ENCODE assay signal across 8 mouse cellular contexts in the genomic region with DNA sequence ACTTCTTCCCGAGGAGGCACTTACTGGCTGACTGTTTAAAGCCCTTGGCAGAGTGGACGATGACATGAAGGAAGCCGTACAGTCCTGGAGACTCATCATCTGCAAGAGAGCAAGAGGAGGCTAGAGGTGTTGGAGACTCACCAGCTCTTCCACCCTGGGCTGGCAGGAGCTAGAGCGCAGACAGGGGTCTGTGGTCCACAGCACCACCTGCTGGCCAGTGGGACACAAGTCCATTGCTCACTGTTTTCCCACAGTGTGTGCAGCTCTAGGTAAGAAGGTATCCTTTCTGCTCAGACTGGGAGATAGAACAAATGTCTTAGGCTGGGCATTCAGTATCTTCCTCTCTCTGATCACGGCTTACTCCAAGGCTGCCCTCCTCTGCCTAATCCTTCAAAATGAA. TPM values are rescaled to one million over a fixed set of nuclear protein-coding genes. Genes with fewer than 3 reads are reported as not detected.
A peak's percentile ranks its signal among the peaks of the same experiment; 100 is the strongest.
DNase-seq lines count a peak whose midpoint lies in the region; ATAC-seq lines count a peak whose summit lies in the region.

No protein-coding gene starts in this region.

- intact Hi-C loops in heart, postnatal 36 days (cut with DNase I) = loop anchor here (2.0 kb wide), 2 partner anchors 36 to 202 kb away; no protein-coding TSS in a partner anchor

- H3K4me3 ChIP-seq in forebrain, embryonic 13.5 days = no peak overlapping the region
- no peak overlapping the region for H3K4me3 ChIP-seq in forebrain, embryonic 15.5 days
- H3K4me3 ChIP-seq in embryonic facial prominence, embryonic 12.5 days = no peak overlapping the region
- no peak overlapping the region for H3K4me3 ChIP-seq in midbrain, embryonic 11.5 days (ENCODE audit: low read depth, low read length)

- H3K9me3 ChIP-seq in forebrain, embryonic 13.5 days (replicated peaks) = no peaks in the 10 kb centered on the region
- H3K9me3 ChIP-seq in forebrain, embryonic 15.5 days = no peaks in the 10 kb centered on the region
- H3K9me3 ChIP-seq in embryonic facial prominence, embryonic 12.5 days = no peaks in the 10 kb centered on the region
- no peaks in the 10 kb centered on the region for H3K9me3 ChIP-seq in midbrain, embryonic 11.5 days (ENCODE audit: control insufficient read depth, low read length)

- no peak overlapping the region for H3K9ac ChIP-seq in forebrain, embryonic 13.5 days
- H3K9ac ChIP-seq in forebrain, embryonic 15.5 days (replicated peaks) = no peak overlapping the region
- no peak overlapping the region for H3K9ac ChIP-seq in embryonic facial prominence, embryonic 12.5 days
- no peak overlapping the region for H3K9ac ChIP-seq in midbrain, embryonic 11.5 days (ENCODE audit: low read length)

- H3K4me2 ChIP-seq in forebrain, embryonic 13.5 days = no peak overlapping the region
- no peak overlapping the region for H3K4me2 ChIP-seq in forebrain, embryonic 15.5 days (replicated peaks)
- H3K4me2 ChIP-seq in embryonic facial prominence, embryonic 12.5 days (replicated peaks) = no peak overlapping the region
- no peak overlapping the region for H3K4me2 ChIP-seq in midbrain, embryonic 11.5 days

- H3K4me1 ChIP-seq in forebrain, embryonic 13.5 days = peaks cover 29% of the 10 kb centered on the region
- peaks cover 26% of the 10 kb centered on the region for H3K4me1 ChIP-seq in forebrain, embryonic 15.5 days
- H3K4me1 ChIP-seq in embryonic facial prominence, embryonic 12.5 days = peaks cover 9% of the 10 kb centered on the region
- peaks cover 13% of the 10 kb centered on the region for H3K4me1 ChIP-seq in midbrain, embryonic 11.5 days (ENCODE audit: control insufficient read depth, insufficient read depth, low read length)

- no peaks in the 10 kb centered on the region for H3K27me3 ChIP-seq in forebrain, embryonic 13.5 days
- H3K27me3 ChIP-seq in forebrain, embryonic 15.5 days = no peaks in the 10 kb centered on the region
- H3K27me3 ChIP-seq in embryonic facial prominence, embryonic 12.5 days = no peaks in the 10 kb centered on the region
- 0 out of 2 replicates have a peak, but pooled peaks cover under 1% of the 10 kb centered on the region for H3K27me3 ChIP-seq in midbrain, embryonic 11.5 days (ENCODE audit: control insufficient read depth, insufficient read depth, low read length)

- DNase-seq in adrenal gland, postnatal 25 days = peak; percentile 77
- DNase-seq in heart, postnatal 36 days = peak; percentile 74 to 77
- peak; percentile 59 to 68 for DNase-seq in layer of hippocampus, postnatal 14 days (ENCODE audit: low spot score in 2 of 2)
- DNase-seq in midbrain, embryonic 11.5 days (ENCODE audit: low spot score, missing footprints) = peak; percentile 95
- peak; percentile 32 to 61 for DNase-seq in spleen, postnatal 14 days (ENCODE audit: low spot score in 2 of 2)

- H3K36me3 ChIP-seq in forebrain, embryonic 13.5 days (ENCODE audit: poor library complexity, severe bottlenecking) = peaks cover 74% of the 10 kb centered on the region
- peaks cover 64% of the 10 kb centered on the region for H3K36me3 ChIP-seq in forebrain, embryonic 15.5 days
- H3K36me3 ChIP-seq in embryonic facial prominence, embryonic 12.5 days = peaks cover 57% of the 10 kb centered on the region
- H3K36me3 ChIP-seq in midbrain, embryonic 11.5 days (ENCODE audit: control insufficient read depth, insufficient read depth, low read length) = 0 out of 2 replicates have a peak, but pooled peaks cover 2% of the 10 kb centered on the region

- 52% methylated on average over 5 of the region's 5 CpGs for WGBS in forebrain, embryonic 13.5 days
- WGBS in forebrain, embryonic 15.5 days = 52% methylated on average over 5 of the region's 5 CpGs
- 53% methylated on average over 5 of the region's 5 CpGs for WGBS in embryonic facial prominence, embryonic 12.5 days
- 56% methylated on average over 5 of the region's 5 CpGs for WGBS in midbrain, embryonic 11.5 days

- H3K27ac ChIP-seq in forebrain, embryonic 13.5 days = no peak overlapping the region
- no peak overlapping the region for H3K27ac ChIP-seq in forebrain, embryonic 15.5 days (replicated peaks)
- no peak overlapping the region for H3K27ac ChIP-seq in embryonic facial prominence, embryonic 12.5 days
- no peak overlapping the region for H3K27ac ChIP-seq in midbrain, embryonic 11.5 days (ENCODE audit: low read depth, low read length)

- 0 out of 2 replicates have a peak, but pooled peaks have one; percentile 41 for ATAC-seq in forebrain, embryonic 13.5 days
- no peak; the same call in 1 of the 2 replicates for ATAC-seq in forebrain, embryonic 15.5 days (replicated peaks)
- 0 out of 2 replicates have a peak, but pooled peaks have one; percentile 35 for ATAC-seq in embryonic facial prominence, embryonic 12.5 days (ENCODE audit: insufficient number of reproducible peaks, insufficient read depth, low FRiP score, low TSS enrichment)
- peak; percentile 49; the same call in 1 of the 2 replicates for ATAC-seq in midbrain, embryonic 11.5 days (ENCODE audit: low FRiP score)

RNA-seq across cellular contexts. Expression of a gene that starts 47.7 kb away (rescaled TPM):
- polyA plus RNA-seq in forebrain, embryonic 13.5 days (2015; fragmentation: Nextera tagmentation; extraction: Ambion mirVana) = 102 and 104 TPM in 2 replicates
- polyA plus RNA-seq in forebrain, embryonic 15.5 days (2015; fragmentation: Nextera tagmentation; extraction: Ambion mirVana) = 93.3 and 106 TPM in 2 replicates
- 38.9 and 47.4 TPM in 2 replicates for total RNA-seq in adrenal gland, postnatal 25 days (2021)
- polyA plus RNA-seq in embryonic facial prominence, embryonic 12.5 days (2016; fragmentation: Nextera tagmentation; extraction: Ambion mirVana) = 142 TPM in 2 replicates
- 10 to 100 TPM; 42.4 to 55.2 TPM for total RNA-seq in heart, postnatal 36 days (2021)
- 10 to 100 TPM; 30.2 to 33.0 TPM for total RNA-seq in layer of hippocampus, postnatal 14 days (2021)
- polyA plus RNA-seq in midbrain, embryonic 11.5 days (2014; fragmentation: Nextera tagmentation; extraction: Ambion mirVana) = 117 and 118 TPM in 2 replicates

RNA-seq across cellular contexts. Expression of a gene that starts 55.6 kb away (rescaled TPM):
- polyA plus RNA-seq in forebrain, embryonic 13.5 days (2015; fragmentation: Nextera tagmentation; extraction: Ambion mirVana) = 23.4 and 29.9 TPM in 2 replicates
- polyA plus RNA-seq in forebrain, embryonic 15.5 days (2015; fragmentation: Nextera tagmentation; extraction: Ambion mirVana) = 15.4 and 19.9 TPM in 2 replicates
- 23.8 and 29.5 TPM in 2 replicates for total RNA-seq in adrenal gland, postnatal 25 days (2021)
- 72.1 and 77.9 TPM in 2 replicates for polyA plus RNA-seq in embryonic facial prominence, embryonic 12.5 days (2016; fragmentation: Nextera tagmentation; extraction: Ambion mirVana)
- total RNA-seq in heart, postnatal 36 days (2021) = 10 to 100 TPM; 12.3 to 15.7 TPM
- total RNA-seq in layer of hippocampus, postnatal 14 days (2021) = 10 to 100 TPM; 14.1 to 18.5 TPM
- 43.8 and 51.3 TPM in 2 replicates for polyA plus RNA-seq in midbrain, embryonic 11.5 days (2014; fragmentation: Nextera tagmentation; extraction: Ambion mirVana)
